Mouse (Mus musculus) C2C12 (cell line): ENCODE measurements around the gene Gm48551.

ENCODE experiments used
- CTCF ChIP-seq: IDR thresholded peaks from one replicate; pipeline ENCODE4 v1.5.1; 2011; ENCODE audit not compliant: control insufficient read depth, insufficient read depth, insufficient read length
- MYOD1 ChIP-seq: IDR thresholded peaks from one replicate; pipeline ENCODE4 v1.6.1; 2011; ENCODE audit warnings: low read depth; ENCODE audit not compliant: control insufficient read depth, insufficient read length

- TF ChIP-seq CTCF (no peak), MYOD1 (no peak)
These were observed 4.4 kb upstream of the Gm48551 start for GRCm38 (mm10) chr10:81379809-81380378.
